18 mouse cellular contexts compared by ENCODE assay signal in genomic region chr9:59129699-59130340, GRCm38 (mm10).
DNase-seq lines count a peak whose midpoint lies in the region; ATAC-seq and TF ChIP-seq lines count a peak whose summit lies in the region.
"Had no signal": no experiment of that assay in that cellular context is flagged by ENCODE, and none has a peak within 500 bp of the region (broad histone marks: within the 10 kb centered on the region; RNA-seq: fewer than 3 reads in every experiment).

No protein-coding gene starts in this region.

- no peak for TF ChIP-seq EP300 in heart, adult 2 months (IDR thresholded peaks at IDR 0.05; ENCODE audit: insufficient read depth, low read depth, low read length)

- peak; percentile 74; the same call in 1 of the 2 replicates for ATAC-seq in lung, embryonic 15.5 days (ENCODE audit: borderline replicate concordance, extremely low read depth, low FRiP score, low TSS enrichment)
- no peak for ATAC-seq in granulocyte monocyte progenitor cell, adult 5-6 weeks (replicated peaks; ENCODE audit: poor library complexity, severe bottlenecking)
- ATAC-seq: activated CD4-positive, CD25-positive, alpha-beta regulatory T cell, adult 4 months; intestine, embryonic 16.5 days had no signal

- no peak overlapping the region for H3K4me3 ChIP-seq in heart, adult 2 months
- H3K4me3 ChIP-seq in lung, embryonic 15.5 days, result no peak overlapping the region
- no peak overlapping the region for H3K4me3 ChIP-seq in lung, adult 2 months (replicated peaks; ENCODE audit: extremely low read depth, low read depth, low read length)
- H3K4me3 ChIP-seq: embryonic facial prominence, embryonic 15.5 days; layer of hippocampus, adult 2 months; limb, embryonic 13.5 days; liver, embryonic 15.5 days had no signal

- 67% methylated on average over 9 of the region's 9 CpGs for WGBS in heart, adult 2 months
- 60% methylated on average over 9 of the region's 9 CpGs for WGBS in lung, embryonic 15.5 days
- WGBS in lung, adult 2 months, result 68% methylated on average over 9 of the region's 9 CpGs

- TF ChIP-seq CTCF in heart, adult 2 months (IDR thresholded peaks at IDR 0.05), result no peak
- TF ChIP-seq CTCF in lung, adult 2 months (IDR thresholded peaks at IDR 0.05; ENCODE audit: insufficient read depth, low read length), result no peak

- TF ChIP-seq POLR2A in heart, adult 2 months (IDR thresholded peaks at IDR 0.05; ENCODE audit: insufficient read depth, low read depth, low read length), result no peak
- no peak for TF ChIP-seq POLR2A in lung, adult 2 months (IDR thresholded peaks at IDR 0.05; ENCODE audit: borderline replicate concordance, extremely low read depth, low read depth, low read length)

- H3K9me3 ChIP-seq in lung, embryonic 15.5 days, result no peaks in the 10 kb centered on the region
- H3K9me3 ChIP-seq: embryonic facial prominence, embryonic 15.5 days; limb, embryonic 13.5 days; liver, embryonic 15.5 days had no signal

- no peak overlapping the region for H3K4me2 ChIP-seq in lung, embryonic 15.5 days
- H3K4me2 ChIP-seq: embryonic facial prominence, embryonic 15.5 days; limb, embryonic 13.5 days; liver, embryonic 15.5 days had no signal

- H3K9ac ChIP-seq in heart, adult 2 months (ENCODE audit: low read depth, low read length), result no peak overlapping the region
- H3K9ac ChIP-seq in lung, embryonic 15.5 days, result no peak overlapping the region
- H3K9ac ChIP-seq: embryonic facial prominence, embryonic 15.5 days; limb, embryonic 13.5 days; liver, embryonic 15.5 days had no signal

- no peaks in the 10 kb centered on the region for H3K36me3 ChIP-seq in heart, adult 2 months (ENCODE audit: control insufficient read depth, insufficient read depth, low read length)
- no peaks in the 10 kb centered on the region for H3K36me3 ChIP-seq in lung, embryonic 15.5 days
- H3K36me3 ChIP-seq: embryonic facial prominence, embryonic 15.5 days; limb, embryonic 13.5 days; liver, embryonic 15.5 days had no signal

- no peak overlapping the region for H3K27ac ChIP-seq in heart, adult 2 months
- H3K27ac ChIP-seq in lung, embryonic 15.5 days, result peak overlapping the region; percentile 59
- H3K27ac ChIP-seq: embryonic facial prominence, embryonic 15.5 days; layer of hippocampus, adult 2 months; limb, embryonic 13.5 days; liver, embryonic 15.5 days; stomach, postnatal 0 days had no signal

- no peaks in the 10 kb centered on the region for H3K27me3 ChIP-seq in heart, adult 2 months (ENCODE audit: control insufficient read depth, insufficient read depth, low read length)
- H3K27me3 ChIP-seq in lung, embryonic 15.5 days, result no peaks in the 10 kb centered on the region
- H3K27me3 ChIP-seq: embryonic facial prominence, embryonic 15.5 days; limb, embryonic 13.5 days; liver, embryonic 15.5 days had no signal

- H3K4me1 ChIP-seq in heart, adult 2 months (ENCODE audit: control insufficient read depth, insufficient read depth, low read length), result peaks cover 7% of the 10 kb centered on the region; the same call in 1 of the 2 replicates
- peaks cover 30% of the 10 kb centered on the region for H3K4me1 ChIP-seq in lung, embryonic 15.5 days
- no peaks in the 10 kb centered on the region for H3K4me1 ChIP-seq in lung, adult 2 months (ENCODE audit: control insufficient read depth, insufficient read depth, low read length)
- H3K4me1 ChIP-seq: liver, embryonic 15.5 days had no signal

- H3K79me2 ChIP-seq in heart, adult 2 months (replicated peaks; ENCODE audit: control insufficient read depth, insufficient read depth, low read length), result no peaks in the 10 kb centered on the region

- intact Hi-C loops in heart, adult 2 months (cut with DNase I), result loop anchor here (5.0 kb wide), 2 partner anchors 48 to 63 kb away; no protein-coding TSS in a partner anchor

- peak; percentile 8 for DNase-seq in adrenal gland, postnatal 10 days
- no peak for DNase-seq in adrenal gland, adult 18-20 months (ENCODE audit: low spot score in 2 of 2)
- peak; percentile 17 to 24 for DNase-seq in heart, adult 2 months
- no peak for DNase-seq in heart, adult 9 months (ENCODE audit: low spot score in 2 of 2)
- DNase-seq in lung, adult 2 months, result no peak
- peak; percentile 36 for DNase-seq in retina, embryonic 14.5 days (ENCODE audit: low spot score)
- DNase-seq: cerebellum, adult 8-10 months; right cerebral cortex, adult 18-20 months; thymus, postnatal 25 days had no signal

Comparison
In these comparisons a context has a peak if more than half of its experiments do, and no peak if none do; other contexts are left out.
1. DNase-seq: peak in adrenal gland, postnatal 10 days (single experiment), heart, adult 2 months (2 of 2) and retina, embryonic 14.5 days (single experiment); none in adrenal gland, adult 18-20 months (0 of 2), heart, adult 9 months (0 of 2) and lung, adult 2 months (single experiment).